Mouse (Mus musculus) heart, postnatal 0 days (tissue): ENCODE results near the gene Chd2. TPM values are rescaled to one million over a fixed set of nuclear protein-coding genes. Genes with fewer than 3 reads are reported as not detected.
"Not testable (repeated sequence)": the region's sequence is repeated elsewhere in the genome, so short reads cannot be mapped to it uniquely, and the experiment has no call there.

Experiments used
- ATAC-seq: fragments of 200-750 bp; cut with Nextera tagmentation; 2 replicates; pipeline ENCODE4 v1.8.0; 2017; ENCODE audit warnings: low read depth, moderate number of reproducible peaks, moderate library complexity; ENCODE audit not compliant: insufficient read depth
- DNase-seq: peaks from one replicate; pipeline ENCODE4 v3.0.0-alpha.2; 2016; ENCODE audit warnings: low spot score
- H3K27ac ChIP-seq: fragments of 300-500 bp; sonication (generic); 2 replicates; pipeline ENCODE4 v1.5.1; 2014; ENCODE audit warnings: low read depth, mild to moderate bottlenecking
- H3K27me3 ChIP-seq: fragments of 300-500 bp; sonication (generic); 2 replicates; pipeline ENCODE4 v1.6.1; 2014; ENCODE audit warnings: low read length, mixed read lengths; ENCODE audit not compliant: control insufficient read depth, insufficient read depth
- H3K36me3 ChIP-seq: fragments of 300-500 bp; sonication (generic); replicated peaks from 2 replicates; pipeline ENCODE4 v1.6.1; 2014; ENCODE audit warnings: low read length, mixed read lengths; ENCODE audit not compliant: control insufficient read depth, insufficient read depth
- H3K4me1 ChIP-seq: fragments of 300-500 bp; sonication (generic); 2 replicates; pipeline ENCODE4 v1.6.1; 2014; ENCODE audit warnings: antibody characterized with exemption; ENCODE audit not compliant: control insufficient read depth, insufficient read depth
- H3K4me2 ChIP-seq: fragments of 300-500 bp; sonication (generic); 2 replicates; pipeline ENCODE4 v1.6.1; 2014; ENCODE audit warnings: low read depth, mild to moderate bottlenecking, low read length, moderate library complexity
- H3K4me3 ChIP-seq: fragments of 300-500 bp; sonication (generic); 2 replicates; pipeline ENCODE4 v1.5.1; 2014; ENCODE audit warnings: low read depth, low read length
- H3K9ac ChIP-seq: fragments of 300-500 bp; sonication (generic); replicated peaks from 2 replicates; pipeline ENCODE4 v1.6.1; 2014; ENCODE audit warnings: low read depth, low read length, mixed read lengths
- H3K9me3 ChIP-seq: fragments of 300-500 bp; sonication (generic); replicated peaks from 2 replicates; pipeline ENCODE4 v1.6.1; 2016; ENCODE audit warnings: low read length; ENCODE audit not compliant: control insufficient read depth
- CTCF ChIP-seq: IDR thresholded peaks from 2 replicates; pipeline ENCODE4 v1.5.1; 2016; ENCODE audit warnings: antibody characterized with exemption, control low read depth, low read depth
- EP300 ChIP-seq: IDR thresholded peaks from 2 replicates; pipeline ENCODE4 v1.6.1; 2016; ENCODE audit warnings: antibody characterized with exemption, low read depth
- WGBS: fragments of 180-500 bp; shearing (Covaris S2); extraction: QIAGEN DNeasy Blood & Tissue Kit; methylation state at CpG from one replicate; pipeline ENCODE4 v1.1.7; 2014; 5-methylcytosine and 5-hydroxymethylcytosine counted together
- polyA plus RNA-seq: library from polyadenylated mRNA; unstranded; fragments of >200 nt; fragmentation: Nextera tagmentation; extraction: Ambion mirVana; gene quantifications from 2 replicates; pipeline ENCODE4 v1.2.1, GENCODE M21; 2015
- total RNA-seq: library from RNA; depleted of rRNA; stranded (reverse); fragments of >200 nt; gene quantifications from 2 replicates; pipeline ENCODE4 v1.2.3, GENCODE M21; 2014; ENCODE audit warnings: low replicate concordance

The Chd2 gene
- total and polyA plus RNA-seq, 2 experiments from 2014 or later = 31.1 to 65.5 TPM

DNA sequence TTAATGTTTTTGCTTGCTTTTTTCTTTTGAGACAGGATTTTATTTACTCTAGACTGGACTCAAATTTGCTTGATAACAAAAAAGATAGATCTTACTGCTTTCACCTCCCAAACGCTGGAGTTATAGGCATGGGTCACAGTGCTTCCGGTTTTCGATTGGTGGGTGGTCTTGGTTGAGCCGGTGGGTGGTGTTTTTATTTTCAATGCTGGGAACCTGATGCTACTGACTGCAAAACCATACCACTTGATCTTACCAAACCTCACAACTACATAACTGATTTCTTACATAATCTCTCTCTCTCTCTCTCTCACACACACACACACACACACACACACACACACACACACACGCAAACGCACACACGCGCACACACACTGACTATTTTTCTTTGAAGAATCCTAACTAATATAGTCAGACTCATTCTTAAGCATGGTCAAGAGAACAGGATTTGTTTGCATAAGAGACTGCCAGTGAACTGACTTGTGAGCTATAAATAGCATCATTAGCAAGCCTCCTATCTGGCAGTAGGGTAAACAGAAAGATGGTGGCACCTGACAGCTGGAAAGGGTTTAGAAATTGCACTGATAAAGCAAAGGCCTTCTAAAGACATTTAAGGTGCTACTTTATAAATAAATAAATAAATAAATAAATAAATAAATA is 37.6 kb upstream of the Chd2 start:
- H3K27ac ChIP-seq = peak overlapping the region; percentile 92
- H3K36me3 ChIP-seq = no peaks in the 10 kb centered on the region
- no peak overlapping the region for H3K4me2 ChIP-seq
- no peaks in the 10 kb centered on the region for H3K27me3 ChIP-seq
- ATAC-seq (peak; percentile 69), DNase-seq (peak; percentile 90)
- H3K9ac ChIP-seq = no peak overlapping the region
- 34% methylated on average over 8 of the region's 8 CpGs for WGBS
- H3K4me1 ChIP-seq = peaks cover 27% of the 10 kb centered on the region
- no peak overlapping the region for H3K4me3 ChIP-seq
- no peak for TF ChIP-seq CTCF
- TF ChIP-seq EP300 = 0 out of 2 replicates have a peak, but pooled peaks have one; percentile 26
- H3K9me3 ChIP-seq = no peaks in the 10 kb centered on the region

DNA sequence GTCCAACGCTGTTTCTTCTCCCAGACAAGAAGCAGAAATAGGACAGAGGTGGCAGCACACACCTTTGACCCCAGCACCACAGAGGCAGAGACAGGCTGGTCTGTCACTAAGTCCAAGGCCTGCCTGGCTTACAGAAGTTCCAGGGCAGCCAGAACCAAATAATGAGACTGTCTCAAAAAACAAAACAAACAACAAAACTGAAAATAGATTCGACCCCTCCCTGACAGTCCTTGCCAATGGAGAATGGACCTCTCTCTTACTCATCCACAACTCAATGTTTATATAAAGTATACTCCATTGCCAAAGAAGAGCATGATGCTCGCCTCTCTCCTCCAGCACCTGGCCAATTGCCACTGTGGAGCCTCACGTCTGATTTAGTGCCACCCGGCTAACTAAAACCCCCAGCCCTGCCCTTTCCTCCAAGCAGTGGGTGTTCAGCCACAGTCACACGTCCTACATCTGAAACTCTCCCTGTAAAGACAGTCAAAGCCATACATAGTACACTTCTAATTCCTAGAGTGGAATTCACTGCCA is 36.3 kb upstream of the Chd2 start:
- TF ChIP-seq CTCF = no peak
- TF ChIP-seq EP300 = no peak
- DNase-seq = no peak
- WGBS = 49% methylated on average over 6 of the region's 6 CpGs

DNA sequence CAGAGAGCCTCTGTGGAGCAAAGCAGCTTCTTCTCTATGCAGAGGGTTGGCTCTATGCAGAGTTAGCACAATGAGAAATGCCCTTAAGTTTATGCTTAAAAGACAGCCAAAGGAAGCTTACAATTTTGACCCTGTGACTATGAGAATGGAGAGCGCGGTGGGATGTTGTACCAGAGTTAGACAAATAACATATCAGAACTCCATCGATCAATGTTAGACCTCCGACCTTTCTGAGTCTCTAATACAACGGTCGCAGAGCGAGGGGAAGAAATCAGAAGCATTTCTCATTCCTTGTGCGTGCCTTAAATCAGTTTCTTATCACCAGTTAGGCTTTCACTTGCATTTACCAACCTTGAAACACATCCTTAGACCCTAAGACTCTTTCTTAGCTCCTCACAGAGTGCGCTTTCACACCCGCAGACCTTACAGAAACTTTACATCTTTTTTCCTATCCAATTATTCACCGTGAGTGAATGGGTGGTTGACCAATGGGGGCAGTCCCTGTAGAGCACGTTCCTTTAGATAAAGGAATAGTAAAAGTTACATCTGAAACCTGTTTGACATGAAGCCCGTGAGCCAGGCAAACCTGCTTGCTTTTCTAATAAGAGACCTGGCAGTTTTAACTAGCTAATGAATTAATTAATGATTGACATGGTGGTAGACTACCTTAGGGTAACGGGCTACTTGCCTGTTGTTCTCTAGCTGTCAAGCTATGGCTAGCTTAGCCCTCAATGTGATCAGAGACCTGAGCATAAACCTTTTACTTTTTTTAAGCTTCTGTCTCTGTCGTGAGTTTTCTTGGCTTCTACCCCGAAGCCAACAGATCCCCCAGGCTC is 34.7 kb upstream of the Chd2 start:
- no peak overlapping the region for H3K9ac ChIP-seq
- no peak overlapping the region for H3K4me3 ChIP-seq
- no peak overlapping the region for H3K27ac ChIP-seq
- H3K9me3 ChIP-seq = no peaks in the 10 kb centered on the region
- ATAC-seq = no peak
- peaks cover 18% of the 10 kb centered on the region for H3K4me1 ChIP-seq
- no peaks in the 10 kb centered on the region for H3K27me3 ChIP-seq
- H3K36me3 ChIP-seq = no peaks in the 10 kb centered on the region
- TF ChIP-seq CTCF = no peak
- TF ChIP-seq EP300 = no peak
- 66% methylated on average over 16 of the region's 16 CpGs for WGBS
- DNase-seq = no peak
- H3K4me2 ChIP-seq = no peak overlapping the region

More for the DNA sequence above, 36.3 kb upstream of the Chd2 start:
- Histone ChIP-seq H3K4me1 (peaks cover 18% of the 10 kb centered on the region), H3K4me2 (no peak overlapping the region), H3K27me3 (no peaks in the 10 kb centered on the region), H3K36me3 (no peaks in the 10 kb centered on the region), H3K27ac (peak overlapping the region; percentile 92), H3K9me3 (no peaks in the 10 kb centered on the region), H3K9ac (no peak overlapping the region), H3K4me3 (no peak overlapping the region)
- ATAC-seq = no peak

DNA sequence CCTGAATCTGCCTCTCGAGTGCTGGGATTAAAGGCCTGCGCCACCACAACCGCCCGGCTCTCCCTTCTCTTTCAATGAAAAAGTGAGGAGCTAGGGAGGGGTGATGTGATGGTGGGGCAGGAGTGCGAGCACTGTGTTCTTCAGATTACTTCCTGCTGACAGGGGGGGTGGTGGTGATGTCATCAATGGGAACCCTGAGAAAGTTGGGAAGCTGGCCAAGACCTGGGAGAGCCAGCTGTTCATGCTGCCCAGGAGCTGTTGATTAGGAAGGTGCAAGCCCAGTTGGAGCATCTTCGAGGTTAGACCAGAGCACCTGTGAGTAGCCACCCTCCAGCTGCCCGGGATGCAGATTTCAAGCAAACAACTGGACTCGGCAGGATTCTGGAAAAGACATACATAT is 33.6 kb upstream of the Chd2 start:
- ATAC-seq (no peak), DNase-seq (no peak)
- Histone ChIP-seq H3K9ac (no peak overlapping the region), H3K9me3 (no peaks in the 10 kb centered on the region), H3K27ac (no peak overlapping the region), H3K4me2 (no peak overlapping the region), H3K4me3 (no peak overlapping the region), H3K36me3 (no peaks in the 10 kb centered on the region), H3K4me1 (peaks cover 18% of the 10 kb centered on the region), H3K27me3 (no peaks in the 10 kb centered on the region)
- WGBS = 53% methylated on average over 8 of the region's 8 CpGs
- TF ChIP-seq CTCF (no peak), EP300 (no peak)

DNA sequence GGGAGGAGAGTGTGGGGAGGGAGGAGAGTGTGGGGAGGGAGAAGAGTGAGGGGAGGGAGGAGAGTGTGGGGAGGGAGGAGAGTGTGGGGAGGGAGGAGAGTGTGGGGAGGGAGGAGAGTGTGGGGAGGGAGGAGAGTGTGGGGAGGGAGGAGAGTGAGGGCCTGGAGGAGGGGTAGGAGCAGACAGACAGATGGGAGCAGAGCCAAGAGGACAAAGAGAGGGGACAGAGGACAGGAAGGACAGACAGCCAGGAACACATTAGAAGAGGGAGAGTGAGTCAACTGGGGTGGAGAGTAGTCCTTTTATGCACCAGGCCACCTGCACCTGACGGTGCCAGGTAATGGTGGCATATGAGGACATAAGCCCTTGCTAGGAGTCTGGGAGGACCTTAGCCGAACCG is 33.0 kb upstream of the Chd2 start:
- DNase-seq, H3K4me2 ChIP-seq, H3K27ac ChIP-seq, H3K36me3 ChIP-seq, H3K27me3 ChIP-seq, H3K4me3 ChIP-seq, H3K9me3 ChIP-seq, ATAC-seq, H3K9ac ChIP-seq: not testable (repeated sequence)
- WGBS = 54% methylated on average over 3 of the region's 3 CpGs
- peaks cover 15% of the 10 kb centered on the region for H3K4me1 ChIP-seq
